Mouse (Mus musculus) megakaryocyte-erythroid progenitor cell, adult 5 weeks (primary cell): ENCODE data around the gene Zfp580. TPM values are rescaled to one million over a fixed set of nuclear protein-coding genes. Genes with fewer than 3 reads are reported as not detected.

ENCODE experiments used
- polyA plus RNA-seq: library from polyadenylated mRNA; stranded (reverse); fragments of >175 nt; gene quantifications from 2 replicates; pipeline ENCODE4 v1.2.3, GENCODE M21; 2012

Zfp580 gene
- polyA plus RNA-seq = 36.3 and 49.1 TPM in 2 replicates

DNA sequence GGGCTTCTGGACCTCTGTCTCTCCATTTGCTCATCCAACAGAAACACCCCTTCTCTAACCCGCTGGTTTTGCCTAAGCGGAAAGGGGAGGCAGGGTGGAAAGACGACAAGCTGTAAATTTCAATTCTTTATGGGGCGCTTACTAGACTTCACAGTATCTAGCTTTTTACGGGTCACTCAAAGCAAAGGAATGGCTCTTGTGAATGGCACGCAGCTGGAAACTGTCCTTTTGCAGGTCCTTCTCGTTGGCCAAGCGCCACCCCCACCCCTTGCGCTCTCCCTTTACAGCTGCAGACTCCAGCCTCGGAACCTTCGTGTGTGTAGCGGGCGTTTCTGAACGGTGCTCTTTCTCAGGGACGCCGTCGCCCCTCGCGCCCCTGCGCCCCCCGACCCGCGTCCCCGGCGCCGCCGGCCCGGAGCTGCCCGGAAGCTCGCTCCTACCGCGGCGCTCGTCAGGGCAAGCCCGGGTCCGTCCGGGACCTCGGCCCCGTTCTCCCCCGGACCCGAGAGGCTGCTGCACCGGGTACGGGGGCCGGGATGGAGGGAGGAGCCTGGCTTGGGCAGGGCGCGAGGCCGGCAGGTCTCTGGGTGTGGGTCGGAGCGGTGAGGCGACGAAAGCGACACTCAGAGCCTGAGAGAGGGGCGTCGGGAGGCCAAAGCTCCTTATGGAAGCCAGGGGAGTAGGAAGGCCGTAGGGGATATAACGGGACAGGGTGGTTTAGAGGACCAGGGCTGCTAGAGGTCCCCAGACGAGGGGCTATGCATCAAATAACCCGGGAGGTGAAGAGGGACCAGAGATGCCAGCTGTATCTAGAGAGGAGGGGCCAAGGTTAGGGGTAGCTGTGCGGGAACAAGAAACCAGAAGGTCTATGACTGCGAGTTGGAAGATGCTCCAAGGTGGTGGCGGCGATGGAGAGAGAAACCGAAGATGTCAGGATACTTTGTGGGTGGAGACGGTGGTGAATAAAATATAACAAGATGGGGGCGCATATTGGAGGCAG lies at the start of gene Zfp580:
Gene Zfp580, plus strand, starts transcription at position 346 of the 1,000 bp plus-strand sequence.

DNA sequence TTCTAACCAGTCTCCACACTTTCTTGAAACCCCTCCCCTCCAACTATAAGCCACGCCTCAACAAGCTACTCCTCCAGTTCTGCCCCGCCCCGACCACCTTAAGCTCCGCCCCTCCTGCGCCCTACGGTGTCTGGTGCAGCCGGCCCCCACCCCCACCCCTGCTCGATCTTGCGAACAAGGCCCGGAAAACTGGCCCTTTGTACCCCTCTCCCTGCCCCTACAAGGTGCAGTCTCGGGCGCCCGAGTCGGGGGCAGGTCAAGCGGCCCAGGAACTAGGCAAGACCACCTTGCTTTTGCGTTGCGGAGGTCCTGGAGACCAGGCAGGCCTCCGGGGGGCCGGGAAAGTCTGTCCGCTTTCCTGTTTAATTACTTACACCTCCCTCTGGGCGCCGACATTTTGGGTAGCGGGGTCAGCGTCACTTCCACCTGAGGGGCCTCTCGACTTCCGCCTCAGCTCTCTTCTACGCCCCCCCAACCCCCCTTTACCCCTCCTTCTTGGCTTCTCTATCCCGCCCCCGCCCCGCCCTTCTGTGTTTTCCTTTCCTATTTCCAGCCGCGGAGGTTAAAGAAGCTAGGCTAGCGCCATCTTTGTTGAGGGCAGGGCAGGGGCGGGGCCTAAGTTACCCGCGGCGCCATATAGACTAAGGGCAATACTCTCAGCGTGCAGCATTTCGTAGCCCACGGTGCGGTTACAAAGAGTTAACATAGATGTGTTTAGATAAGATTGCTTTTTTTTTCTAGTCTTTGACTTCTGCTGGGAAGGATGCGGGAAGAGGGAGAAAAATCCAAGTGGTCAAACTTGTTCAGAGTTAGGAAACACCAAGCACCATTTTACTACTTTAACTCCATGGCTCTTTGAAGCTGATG lies 36.9 kb upstream of the Zfp580 start, which contains the start of the genes Zfp524 and Fiz1:
Gene Zfp524, plus strand, starts transcription at position 165 of the 867 bp plus-strand sequence.
Gene Fiz1, minus strand, starts transcription at position 447 of the 867 bp plus-strand sequence.

GRCm38 (mm10) chr7:5015118-5016001 lies 36.0 kb upstream of the Zfp580 start, which contains the start of gene Gm44973:
Gene Gm44973 (plus strand): TSS chr7:5015496.

DNA sequence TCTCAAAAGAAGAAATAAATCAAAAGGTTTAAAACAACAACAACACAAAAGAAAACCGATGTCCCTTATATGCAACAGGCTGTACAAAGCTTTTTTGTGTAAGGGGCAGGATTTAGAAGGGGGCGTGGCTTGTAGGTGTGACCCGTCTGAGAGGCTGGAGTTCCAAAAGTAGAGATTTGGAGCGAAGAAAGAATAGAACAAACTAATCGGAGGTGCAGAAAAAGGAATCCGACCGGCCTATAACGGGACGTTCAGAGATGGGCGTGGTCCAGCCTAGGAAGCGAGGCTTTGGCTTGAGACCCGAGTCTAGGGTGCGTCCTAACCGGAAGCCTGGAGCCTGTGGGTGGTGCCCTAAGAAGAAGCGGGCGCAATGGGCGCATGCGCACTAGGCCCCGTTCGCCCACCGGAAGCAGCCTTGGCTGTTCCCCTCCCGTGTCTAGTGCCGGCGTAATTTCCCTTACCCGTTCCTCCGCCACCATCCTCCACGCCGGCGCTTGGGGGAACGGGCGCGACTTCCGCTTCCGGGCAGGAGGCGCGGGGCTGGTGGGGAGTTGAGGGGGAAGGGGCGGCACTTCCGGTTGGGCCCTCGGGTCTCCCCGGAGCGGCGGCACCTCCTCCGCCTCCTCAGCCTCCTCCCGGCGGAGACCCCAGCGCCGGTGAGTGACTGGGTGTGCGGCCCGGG lies 31.2 kb upstream of the Zfp580 start, which contains the start of the genes Zfp865 and Ccdc106:
Gene Zfp865, plus strand, starts transcription at position 377 of the 682 bp plus-strand sequence.
Gene Ccdc106, plus strand, starts transcription at position 554 of the 682 bp plus-strand sequence.

GRCm38 (mm10) chr7:5033818-5034217 lies 17.5 kb upstream of the Zfp580 start, which contains the start of gene 4632433K11Rik:
Gene 4632433K11Rik (plus strand): TSS chr7:5034118.

DNA sequence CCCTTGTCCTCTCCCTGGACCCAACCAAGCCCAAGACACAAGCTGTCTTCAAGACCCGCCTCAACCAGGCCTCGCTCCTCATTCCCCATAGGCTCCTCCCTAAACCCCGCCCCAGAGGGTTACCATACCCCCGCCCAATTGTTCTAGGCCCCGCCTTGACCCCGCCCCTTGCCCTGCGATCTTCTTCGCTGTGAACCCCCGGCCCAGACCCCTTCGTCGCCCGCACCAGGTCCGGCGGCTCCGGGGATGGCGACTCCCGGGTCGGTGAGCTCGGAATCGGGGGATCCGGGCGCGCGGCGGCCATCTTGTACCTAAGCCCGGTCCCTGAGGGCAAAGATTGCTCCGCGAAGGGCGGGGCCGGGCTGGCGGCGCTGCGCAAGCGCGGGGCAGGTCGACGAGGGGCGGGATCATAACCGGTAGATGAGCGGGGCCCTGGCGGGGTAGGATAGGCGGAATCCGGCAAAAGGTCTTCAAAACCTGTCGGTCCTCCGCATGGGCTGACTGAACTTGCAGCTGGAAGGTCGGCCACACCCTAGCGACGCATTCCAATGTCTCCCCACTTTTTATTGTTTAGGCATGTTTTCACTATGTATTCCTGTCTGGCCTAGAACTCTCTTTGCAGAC lies 13.1 kb upstream of the Zfp580 start, which contains the start of gene Zfp784:
Gene Zfp784, minus strand, starts transcription at position 338 of the 624 bp plus-strand sequence.

GRCm38 (mm10) chr7:5061774-5062359 lies 10.5 kb downstream of the Zfp580 start, which contains the start of gene U2af2:
Gene U2af2 (plus strand): TSS chr7:5062143.

DNA sequence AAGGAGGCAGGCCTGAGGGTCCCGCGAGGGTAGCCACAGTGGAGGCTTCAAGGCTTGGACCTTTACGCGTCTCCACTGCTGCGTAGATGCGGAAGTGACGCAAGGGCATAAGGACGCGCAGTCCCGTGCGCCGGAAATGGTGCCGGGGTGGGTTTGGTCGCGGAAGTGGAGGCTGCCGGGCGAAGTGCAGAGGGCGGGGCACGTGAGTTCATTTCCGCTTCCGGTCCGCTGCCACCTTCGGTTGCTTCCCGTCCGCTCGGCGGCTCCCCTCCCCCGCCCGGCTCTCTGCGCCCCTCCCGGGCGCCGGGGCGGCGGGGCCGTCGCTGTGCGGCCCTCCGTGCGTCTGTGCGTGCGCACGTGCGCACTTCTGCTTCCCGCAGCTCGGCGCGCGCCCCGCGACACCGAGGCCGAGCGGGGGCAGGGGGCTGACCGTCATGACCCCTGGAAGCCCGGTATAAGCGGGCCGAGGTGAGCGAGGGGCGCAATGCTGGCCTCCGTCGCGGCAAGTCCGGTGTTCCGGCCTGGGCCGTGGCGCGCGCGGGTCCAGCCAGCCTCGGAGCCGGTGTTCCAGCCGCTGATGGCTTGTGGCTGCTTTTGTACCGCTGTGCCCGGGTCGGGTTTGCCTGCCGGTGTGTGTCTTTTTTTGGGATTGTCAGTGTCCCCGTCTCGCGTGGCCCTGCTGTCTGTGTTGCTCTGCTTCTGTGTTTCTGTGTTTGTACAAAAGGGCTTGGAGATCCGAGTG lies 28.8 kb downstream of the Zfp580 start, which contains the start of gene Epn1:
Gene Epn1, plus strand, starts transcription at position 226 of the 742 bp plus-strand sequence.

Other genes with a start within 250 kb of the Zfp580 start
- 251 TPM in 2 replicates for gene Ube2s, start 238.9 kb upstream of the Zfp580 start, polyA plus RNA-seq
- gene Shisa7, start 206.8 kb upstream of the Zfp580 start, polyA plus RNA-seq = 0.24 and 0.79 TPM in 2 replicates
- gene Isoc2b, start 181.3 kb upstream of the Zfp580 start, polyA plus RNA-seq = 7.7 and 11.8 TPM in 2 replicates
- 27.0 and 29.3 TPM in 2 replicates for gene Isoc2a, start 174.4 kb upstream of the Zfp580 start, polyA plus RNA-seq
- 0.09 and 0.28 TPM in 2 replicates for gene Gm36210, start 145.0 kb upstream of the Zfp580 start, polyA plus RNA-seq
- 76.1 and 85.0 TPM in 2 replicates for gene Zfp628, start 136.3 kb upstream of the Zfp580 start, polyA plus RNA-seq
- 1.3 and 1.9 TPM in 2 replicates for gene Nat14, start 129.5 kb upstream of the Zfp580 start, polyA plus RNA-seq
- 0.08 and 0.10 TPM in 2 replicates for gene Ssc5d, start 125.8 kb upstream of the Zfp580 start, polyA plus RNA-seq
- 0.04 and 0.17 TPM in 2 replicates for gene Sbk2, start 87.1 kb upstream of the Zfp580 start, polyA plus RNA-seq
- not detected in 2 replicates for gene Sbk3, start 80.4 kb upstream of the Zfp580 start, polyA plus RNA-seq
- gene Zfp579, start 55.4 kb upstream of the Zfp580 start, polyA plus RNA-seq = 53.1 and 73.1 TPM in 2 replicates
- 49.6 and 56.4 TPM in 2 replicates for gene Zfp524, start 37.1 kb upstream of the Zfp580 start, polyA plus RNA-seq
- gene Fiz1, start 36.8 kb upstream of the Zfp580 start, polyA plus RNA-seq = 55.3 and 63.3 TPM in 2 replicates
- gene Gm44973, start 36.0 kb upstream of the Zfp580 start, polyA plus RNA-seq = not detected in 2 replicates
- gene Zfp865, start 31.2 kb upstream of the Zfp580 start, polyA plus RNA-seq = 75.2 and 76.9 TPM in 2 replicates
- gene Ccdc106, start 31.0 kb upstream of the Zfp580 start, polyA plus RNA-seq = 0.83 and 1.2 TPM in 2 replicates
- gene 4632433K11Rik, start 17.4 kb upstream of the Zfp580 start, polyA plus RNA-seq = not detected in 2 replicates
- gene Zfp784, start 13.1 kb upstream of the Zfp580 start, polyA plus RNA-seq = 1.3 and 2.7 TPM in 2 replicates
- 486 and 623 TPM in 2 replicates for gene U2af2, start 10.6 kb downstream of the Zfp580 start, polyA plus RNA-seq
- gene Epn1, start 28.7 kb downstream of the Zfp580 start, polyA plus RNA-seq = 527 and 560 TPM in 2 replicates
- not detected in 2 replicates for gene Rfpl4, start 65.4 kb downstream of the Zfp580 start, polyA plus RNA-seq
- 0.11 TPM in 1 of 2 replicates, not detected in the other for gene Rasl2-9, start 74.4 kb downstream of the Zfp580 start, polyA plus RNA-seq
- gene Vmn1r55, start 98.1 kb downstream of the Zfp580 start, polyA plus RNA-seq = not detected in 2 replicates
- gene Vmn1r56, start 145.2 kb downstream of the Zfp580 start, polyA plus RNA-seq = not detected in 2 replicates
- not detected in 2 replicates for gene Vmn1r57, start 167.0 kb downstream of the Zfp580 start, polyA plus RNA-seq